Mouse (Mus musculus): ENCODE results near the gene Cpt1c. TPM values are rescaled to one million over a fixed set of nuclear protein-coding genes. Genes with fewer than 3 reads are reported as not detected.

The Cpt1c gene
- polyA plus RNA-seq, 1 experiment from 2014 or later: 13.7 TPM

DNA sequence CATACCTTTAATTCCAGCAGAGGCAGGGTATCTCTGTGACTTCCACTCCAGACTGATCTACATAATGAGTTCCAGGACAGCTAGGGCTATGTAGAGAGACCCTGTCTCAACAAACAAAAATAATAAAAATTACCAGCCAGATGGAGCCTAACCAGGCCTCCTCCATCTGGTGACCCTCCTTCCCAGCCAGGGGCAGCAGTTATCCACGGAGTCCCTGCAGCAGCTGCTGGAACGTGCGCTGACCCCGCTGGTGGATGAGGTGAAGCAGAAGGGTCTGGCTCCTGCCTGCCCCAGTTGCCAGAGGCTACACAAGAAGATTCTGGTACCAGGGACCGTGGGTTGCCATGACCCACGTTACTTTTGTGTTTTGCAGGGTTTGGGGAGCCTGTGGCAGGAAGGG is 18.4 kb downstream of the Cpt1c start:
- TF ChIP-seq CTCF (IDR thresholded peaks at IDR 0.05; ENCODE audit: low read depth): no peak
- DNase-seq (ENCODE audit: low spot score): no peak

DNA sequence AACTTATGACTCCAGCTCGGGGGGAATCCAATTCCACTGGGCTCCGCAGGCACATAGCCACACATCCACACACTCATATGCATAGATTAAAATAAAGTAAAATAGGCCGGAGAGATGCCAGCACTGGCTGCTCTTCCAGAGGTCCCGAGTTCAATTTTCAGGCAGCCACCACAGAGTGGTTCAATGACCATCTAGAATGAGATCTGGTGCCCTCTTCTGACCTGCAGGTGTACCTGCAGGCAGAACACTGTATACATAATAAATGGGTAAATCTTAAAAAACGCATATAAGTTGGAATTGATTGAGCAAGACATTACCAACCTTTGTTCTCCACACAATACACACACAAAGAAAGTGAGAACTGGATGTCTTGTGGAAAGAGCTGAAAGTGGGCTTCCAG is 19.0 kb downstream of the Cpt1c start:
- H3K27ac ChIP-seq: no peak overlapping the region
- H3K27me3 ChIP-seq (ENCODE audit: insufficient read depth, low read length): no peaks in the 10 kb centered on the region
- H3K9ac ChIP-seq (ENCODE audit: low read depth, low read length): no peak overlapping the region
- no peak for ATAC-seq (replicated peaks; ENCODE audit: low FRiP score, low read depth)
- 0 out of 2 replicates have a peak, but pooled peaks cover 3% of the 10 kb centered on the region for H3K4me1 ChIP-seq (replicated peaks; ENCODE audit: insufficient read depth, low read length)
- peak; percentile 58 for DNase-seq (ENCODE audit: low spot score)
- H3K4me2 ChIP-seq (ENCODE audit: low read length): no peak overlapping the region
- peaks cover 4% of the 10 kb centered on the region; the same call in 1 of the 2 replicates for H3K36me3 ChIP-seq (ENCODE audit: insufficient read depth, low read length)
- H3K9me3 ChIP-seq (replicated peaks; ENCODE audit: low read length): no peaks in the 10 kb centered on the region
- WGBS: 50% methylated on average over 5 of the region's 5 CpGs
- TF ChIP-seq CTCF (IDR thresholded peaks at IDR 0.05; ENCODE audit: low read depth): peak; percentile 69
- no peak overlapping the region for H3K4me3 ChIP-seq (replicated peaks; ENCODE audit: low read depth, low read length)

More for the DNA sequence above, 18.4 kb downstream of the Cpt1c start:
- ATAC-seq (replicated peaks; ENCODE audit: low FRiP score, low read depth): no peak
- Histone ChIP-seq H3K9me3 (replicated peaks; ENCODE audit: low read length) (no peaks in the 10 kb centered on the region), H3K36me3 (ENCODE audit: insufficient read depth, low read length) (peaks cover 6% of the 10 kb centered on the region; the same call in 1 of the 2 replicates), H3K9ac (ENCODE audit: low read depth, low read length) (no peak overlapping the region), H3K27ac (no peak overlapping the region), H3K4me3 (replicated peaks; ENCODE audit: low read depth, low read length) (no peak overlapping the region), H3K4me1 (replicated peaks; ENCODE audit: insufficient read depth, low read length) (0 out of 2 replicates have a peak, but pooled peaks cover 3% of the 10 kb centered on the region), H3K27me3 (ENCODE audit: insufficient read depth, low read length) (no peaks in the 10 kb centered on the region), H3K4me2 (ENCODE audit: low read length) (no peak overlapping the region)
- WGBS: 59% methylated on average over 6 of the region's 6 CpGs

DNA sequence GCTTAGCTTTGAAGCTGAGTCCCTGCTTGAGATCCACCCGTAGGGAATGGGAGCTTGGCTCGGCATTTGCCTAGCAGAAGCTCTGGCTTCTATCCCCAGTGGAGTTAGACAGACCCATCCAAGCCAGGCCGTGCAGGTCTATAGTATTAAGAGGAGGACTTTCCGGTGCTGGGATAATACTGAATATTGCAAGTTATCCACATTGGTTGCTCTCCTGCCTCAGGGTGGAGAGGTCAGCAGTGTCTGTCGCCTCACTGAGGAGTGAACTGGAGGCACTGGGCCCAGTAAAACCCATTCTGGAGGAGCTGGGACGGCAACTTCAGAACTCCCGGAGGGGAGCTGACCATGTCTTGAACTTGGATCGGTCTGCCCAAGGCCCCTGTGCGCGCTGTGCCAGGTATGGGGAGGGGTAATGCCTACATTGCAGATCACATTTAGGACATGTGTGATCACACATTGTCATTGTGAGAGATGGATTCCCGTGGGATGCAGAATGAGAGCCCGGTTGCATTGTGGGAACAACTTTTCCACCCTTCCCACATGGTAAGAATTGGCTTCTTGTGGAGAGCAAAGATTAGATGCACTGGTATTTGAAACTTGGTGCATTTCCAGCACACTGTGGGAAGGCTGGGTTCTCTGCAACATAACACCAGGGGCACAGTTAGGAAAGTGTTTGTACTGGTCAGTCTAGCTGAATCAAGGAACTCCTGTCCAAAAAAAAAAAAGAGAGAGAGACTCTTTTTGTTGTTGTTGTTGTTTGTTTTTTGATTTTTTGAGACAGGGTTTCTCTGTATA is 20.4 kb downstream of the Cpt1c start:
- no peak for TF ChIP-seq CTCF (IDR thresholded peaks at IDR 0.05; ENCODE audit: low read depth)
- H3K36me3 ChIP-seq (ENCODE audit: insufficient read depth, low read length): no peaks in the 10 kb centered on the region
- H3K9ac ChIP-seq (ENCODE audit: low read depth, low read length): no peak overlapping the region
- no peak overlapping the region for H3K4me2 ChIP-seq (ENCODE audit: low read length)
- 84% methylated on average over 12 of the region's 12 CpGs for WGBS
- H3K9me3 ChIP-seq (replicated peaks; ENCODE audit: low read length): no peaks in the 10 kb centered on the region
- DNase-seq (ENCODE audit: low spot score) (no peak), ATAC-seq (replicated peaks; ENCODE audit: low FRiP score, low read depth) (no peak)
- H3K4me3 ChIP-seq (replicated peaks; ENCODE audit: low read depth, low read length): no peak overlapping the region
- H3K4me1 ChIP-seq (replicated peaks; ENCODE audit: insufficient read depth, low read length): 0 out of 2 replicates have a peak, but pooled peaks cover 3% of the 10 kb centered on the region
- H3K27ac ChIP-seq: no peak overlapping the region
- no peaks in the 10 kb centered on the region for H3K27me3 ChIP-seq (ENCODE audit: insufficient read depth, low read length)

DNA sequence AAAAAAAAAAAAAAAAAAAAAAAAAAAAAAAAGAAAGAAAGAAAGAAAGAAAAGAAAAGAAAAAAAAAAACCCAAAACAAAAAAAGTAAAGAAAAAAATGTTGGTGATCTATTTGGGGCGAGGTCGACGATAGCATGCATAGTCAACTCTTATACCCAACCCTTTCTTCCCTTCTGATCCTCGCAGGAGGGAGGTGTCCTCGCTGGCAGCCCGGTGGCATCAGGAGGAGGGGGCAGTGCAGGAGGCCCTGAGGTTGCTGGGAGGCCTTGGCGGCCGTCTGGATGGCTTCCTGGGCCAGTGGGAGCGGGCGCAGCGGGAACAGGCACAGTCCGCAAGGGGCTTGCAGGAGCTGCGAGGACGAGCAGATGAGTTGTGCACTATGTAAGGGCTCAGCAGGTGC is 21.1 kb downstream of the Cpt1c start:
- 62% methylated on average over 14 of the region's 14 CpGs for WGBS
- no peak for TF ChIP-seq CTCF (IDR thresholded peaks at IDR 0.05; ENCODE audit: low read depth)

DNA sequence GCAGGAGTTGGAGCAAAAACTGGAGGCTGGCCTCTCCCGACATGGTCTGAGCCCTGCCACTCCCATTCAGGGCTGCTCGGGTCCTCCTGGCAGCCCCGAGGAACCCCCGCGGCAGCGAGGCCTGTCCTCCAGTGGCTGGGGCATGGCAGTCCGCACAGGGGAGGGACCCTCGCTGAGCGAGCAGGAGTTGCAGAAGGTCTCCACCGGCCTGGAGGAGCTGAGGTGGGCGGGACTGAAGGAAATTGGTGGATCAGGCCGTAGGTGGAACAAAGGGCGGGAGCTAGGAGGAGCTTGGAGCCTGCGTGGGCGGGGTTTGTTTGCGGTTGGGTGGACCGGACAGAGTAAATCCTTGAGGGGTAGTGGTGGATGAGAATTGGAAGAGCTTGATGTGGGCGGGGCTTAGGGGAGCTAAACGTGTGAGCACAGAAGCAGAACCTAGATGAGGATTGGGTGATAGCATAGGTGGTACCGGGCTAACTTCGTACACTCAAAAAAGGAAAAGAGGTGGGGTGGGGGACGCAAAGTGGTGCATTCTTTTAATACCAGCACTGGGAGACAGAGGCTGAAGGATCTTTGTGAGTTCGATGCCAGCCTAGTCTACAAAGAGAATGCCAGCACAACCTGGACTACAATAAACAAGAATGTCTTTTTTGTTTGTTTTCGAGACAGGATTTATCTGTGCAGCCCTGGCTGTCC is 21.9 kb downstream of the Cpt1c start:
- Histone ChIP-seq H3K9me3 (replicated peaks; ENCODE audit: low read length) (no peaks in the 10 kb centered on the region), H3K4me3 (replicated peaks; ENCODE audit: low read depth, low read length) (peak overlapping the region; percentile 52), H3K36me3 (ENCODE audit: insufficient read depth, low read length) (no peaks in the 10 kb centered on the region), H3K4me1 (replicated peaks; ENCODE audit: insufficient read depth, low read length) (0 out of 2 replicates have a peak, but pooled peaks cover 3% of the 10 kb centered on the region), H3K9ac (ENCODE audit: low read depth, low read length) (peak overlapping the region; percentile 59), H3K27ac (peak overlapping the region; percentile 84), H3K4me2 (ENCODE audit: low read length) (peak overlapping the region; percentile 96), H3K27me3 (ENCODE audit: insufficient read depth, low read length) (no peaks in the 10 kb centered on the region)
- DNase-seq (ENCODE audit: low spot score): peak; percentile 99
- WGBS: 6% methylated on average over 24 of the region's 24 CpGs
- TF ChIP-seq CTCF (IDR thresholded peaks at IDR 0.05; ENCODE audit: low read depth): no peak
- ATAC-seq (replicated peaks; ENCODE audit: low FRiP score, low read depth): peak; percentile 91

More for the DNA sequence above, 21.1 kb downstream of the Cpt1c start:
- H3K27me3 ChIP-seq (ENCODE audit: insufficient read depth, low read length): no peaks in the 10 kb centered on the region
- no peak for ATAC-seq (replicated peaks; ENCODE audit: low FRiP score, low read depth)
- H3K27ac ChIP-seq: no peak overlapping the region
- H3K4me3 ChIP-seq (replicated peaks; ENCODE audit: low read depth, low read length): no peak overlapping the region
- H3K9ac ChIP-seq (ENCODE audit: low read depth, low read length): no peak overlapping the region
- no peak overlapping the region for H3K4me2 ChIP-seq (ENCODE audit: low read length)
- H3K9me3 ChIP-seq (replicated peaks; ENCODE audit: low read length): no peaks in the 10 kb centered on the region
- no peak for DNase-seq (ENCODE audit: low spot score)
- H3K36me3 ChIP-seq (ENCODE audit: insufficient read depth, low read length): no peaks in the 10 kb centered on the region
- 0 out of 2 replicates have a peak, but pooled peaks cover 3% of the 10 kb centered on the region for H3K4me1 ChIP-seq (replicated peaks; ENCODE audit: insufficient read depth, low read length)

DNA sequence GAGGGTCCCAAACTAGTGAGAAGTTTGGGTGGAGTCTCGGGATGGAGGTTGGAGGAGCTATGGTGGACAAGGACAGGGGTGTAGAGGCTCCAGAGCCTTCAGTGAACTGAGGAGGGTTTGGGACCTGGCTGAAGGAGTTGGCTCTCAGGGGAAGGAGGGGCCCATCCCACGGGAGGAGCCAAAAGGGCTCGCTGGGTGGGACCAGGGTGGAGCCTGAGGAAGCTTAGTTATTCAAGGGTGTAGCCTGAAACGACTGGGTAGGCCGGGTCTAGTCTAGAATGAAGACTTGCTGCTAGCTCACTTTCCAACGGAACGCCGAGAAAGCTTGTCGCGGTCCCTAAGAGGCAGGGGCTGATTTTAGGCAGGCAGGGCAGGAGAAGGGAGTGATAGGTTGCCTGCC is 22.7 kb downstream of the Cpt1c start:
- Histone ChIP-seq H3K9ac (ENCODE audit: low read depth, low read length) (peak overlapping the region; percentile 59), H3K27me3 (ENCODE audit: insufficient read depth, low read length) (no peaks in the 10 kb centered on the region), H3K9me3 (replicated peaks; ENCODE audit: low read length) (no peaks in the 10 kb centered on the region), H3K4me3 (replicated peaks; ENCODE audit: low read depth, low read length) (peak overlapping the region; percentile 52), H3K27ac (peak overlapping the region; percentile 84), H3K36me3 (ENCODE audit: insufficient read depth, low read length) (no peaks in the 10 kb centered on the region), H3K4me1 (replicated peaks; ENCODE audit: insufficient read depth, low read length) (0 out of 2 replicates have a peak, but pooled peaks cover 3% of the 10 kb centered on the region), H3K4me2 (ENCODE audit: low read length) (peak overlapping the region; percentile 96)
- no peak for TF ChIP-seq CTCF (IDR thresholded peaks at IDR 0.05; ENCODE audit: low read depth)
- peak; percentile 81 for ATAC-seq (replicated peaks; ENCODE audit: low FRiP score, low read depth)
- under 1% methylated on average over 10 of the region's 10 CpGs for WGBS
- DNase-seq (ENCODE audit: low spot score): peak; percentile 92
